Mouse (Mus musculus): ENCODE measurements around the gene Fblim1. TPM values are rescaled to one million over a fixed set of nuclear protein-coding genes. Genes with fewer than 3 reads are reported as not detected.

The Fblim1 gene
- 76.4 and 85.2 TPM in 2 replicates for polyA plus RNA-seq (2015; fragmentation: Nextera tagmentation; extraction: Ambion mirVana)

- WGBS: 69% methylated on average over 11 of the region's 11 CpGs
- H3K27ac ChIP-seq (ENCODE audit: low read length): peak within 1 kb of the TSS; percentile 74
- H3K4me3 ChIP-seq (ENCODE audit: low read length): no peak within 1 kb of the TSS
- H3K36me3 ChIP-seq (ENCODE audit: insufficient read depth, low read length): no peaks in the 10 kb centered on the region
- H3K9ac ChIP-seq (replicated peaks; ENCODE audit: low read length): no peak within 1 kb of the TSS
- peaks cover 4% of the 10 kb centered on the region for H3K9me3 ChIP-seq (ENCODE audit: low read length)
- H3K4me1 ChIP-seq (ENCODE audit: insufficient read depth, low read length): peaks cover 13% of the 10 kb centered on the region
- no peaks in the 10 kb centered on the region for H3K27me3 ChIP-seq (ENCODE audit: insufficient read depth, low read length)
- ATAC-seq (ENCODE audit: low FRiP score, low TSS enrichment): no peak
- no peak within 1 kb of the TSS for H3K4me2 ChIP-seq (replicated peaks; ENCODE audit: low read depth, low read length)
These were observed at the start of gene Fblim1 for GRCm38 (mm10) chr4:141605861-141606260. Gene Fblim1, minus strand, starts transcription at chr4:141606096.

GRCm38 (mm10) chr4:141654509-141654908, 48.6 kb upstream of the Fblim1 start:
- Histone ChIP-seq H3K4me2 (replicated peaks; ENCODE audit: low read depth, low read length) (no peak overlapping the region), H3K27ac (ENCODE audit: low read length) (no peak overlapping the region), H3K4me3 (ENCODE audit: low read length) (no peak overlapping the region), H3K4me1 (ENCODE audit: insufficient read depth, low read length) (no peaks in the 10 kb centered on the region), H3K9ac (replicated peaks; ENCODE audit: low read length) (no peak overlapping the region), H3K36me3 (ENCODE audit: insufficient read depth, low read length) (peaks cover 21% of the 10 kb centered on the region; the same call in 1 of the 2 replicates), H3K9me3 (ENCODE audit: low read length) (no peaks in the 10 kb centered on the region), H3K27me3 (ENCODE audit: insufficient read depth, low read length) (no peaks in the 10 kb centered on the region)
- 91% methylated on average over 6 of the region's 6 CpGs for WGBS
- no peak for ATAC-seq (ENCODE audit: low FRiP score, low TSS enrichment)

GRCm38 (mm10) chr4:141653813-141654212, 47.9 kb upstream of the Fblim1 start:
- no peak overlapping the region for H3K4me3 ChIP-seq (ENCODE audit: low read length)
- H3K9ac ChIP-seq (replicated peaks; ENCODE audit: low read length): no peak overlapping the region
- H3K27me3 ChIP-seq (ENCODE audit: insufficient read depth, low read length): no peaks in the 10 kb centered on the region
- peaks cover 20% of the 10 kb centered on the region; the same call in 1 of the 2 replicates for H3K36me3 ChIP-seq (ENCODE audit: insufficient read depth, low read length)
- no peak for ATAC-seq (ENCODE audit: low FRiP score, low TSS enrichment)
- no peaks in the 10 kb centered on the region for H3K4me1 ChIP-seq (ENCODE audit: insufficient read depth, low read length)
- H3K27ac ChIP-seq (ENCODE audit: low read length): no peak overlapping the region
- H3K4me2 ChIP-seq (replicated peaks; ENCODE audit: low read depth, low read length): no peak overlapping the region
- H3K9me3 ChIP-seq (ENCODE audit: low read length): no peaks in the 10 kb centered on the region
- WGBS: 92% methylated on average over 13 of the region's 13 CpGs

- Histone ChIP-seq H3K9me3 (ENCODE audit: low read length) (no peaks in the 10 kb centered on the region), H3K27ac (ENCODE audit: low read length) (no peak overlapping the region), H3K36me3 (ENCODE audit: insufficient read depth, low read length) (peaks cover 19% of the 10 kb centered on the region; the same call in 1 of the 2 replicates), H3K4me1 (ENCODE audit: insufficient read depth, low read length) (no peaks in the 10 kb centered on the region), H3K9ac (replicated peaks; ENCODE audit: low read length) (no peak overlapping the region), H3K4me3 (ENCODE audit: low read length) (no peak overlapping the region), H3K4me2 (replicated peaks; ENCODE audit: low read depth, low read length) (no peak overlapping the region), H3K27me3 (ENCODE audit: insufficient read depth, low read length) (no peaks in the 10 kb centered on the region)
- 90% methylated on average over 8 of the region's 8 CpGs for WGBS
- no peak for ATAC-seq (ENCODE audit: low FRiP score, low TSS enrichment)
These were observed 47.1 kb upstream of the Fblim1 start for GRCm38 (mm10) chr4:141653044-141653443.

- ATAC-seq (ENCODE audit: low FRiP score, low TSS enrichment): no peak
- Histone ChIP-seq H3K4me3 (ENCODE audit: low read length) (no peak overlapping the region), H3K9ac (replicated peaks; ENCODE audit: low read length) (no peak overlapping the region), H3K36me3 (ENCODE audit: insufficient read depth, low read length) (peaks cover 19% of the 10 kb centered on the region; the same call in 1 of the 2 replicates), H3K27me3 (ENCODE audit: insufficient read depth, low read length) (no peaks in the 10 kb centered on the region), H3K4me1 (ENCODE audit: insufficient read depth, low read length) (no peaks in the 10 kb centered on the region), H3K27ac (ENCODE audit: low read length) (no peak overlapping the region), H3K4me2 (replicated peaks; ENCODE audit: low read depth, low read length) (no peak overlapping the region), H3K9me3 (ENCODE audit: low read length) (no peaks in the 10 kb centered on the region)
- WGBS: 88% methylated on average over 10 of the region's 10 CpGs
These were observed 46.0 kb upstream of the Fblim1 start for GRCm38 (mm10) chr4:141651944-141652343.

GRCm38 (mm10) chr4:141651286-141651685, 45.4 kb upstream of the Fblim1 start:
- Histone ChIP-seq H3K9ac (replicated peaks; ENCODE audit: low read length) (no peak overlapping the region), H3K4me1 (ENCODE audit: insufficient read depth, low read length) (no peaks in the 10 kb centered on the region), H3K36me3 (ENCODE audit: insufficient read depth, low read length) (peaks cover 19% of the 10 kb centered on the region; the same call in 1 of the 2 replicates), H3K9me3 (ENCODE audit: low read length) (no peaks in the 10 kb centered on the region), H3K27ac (ENCODE audit: low read length) (no peak overlapping the region), H3K4me3 (ENCODE audit: low read length) (no peak overlapping the region), H3K4me2 (replicated peaks; ENCODE audit: low read depth, low read length) (no peak overlapping the region), H3K27me3 (ENCODE audit: insufficient read depth, low read length) (no peaks in the 10 kb centered on the region)
- 89% methylated on average over 6 of the region's 6 CpGs for WGBS
- ATAC-seq (ENCODE audit: low FRiP score, low TSS enrichment): no peak

GRCm38 (mm10) chr4:141649244-141649643, 43.3 kb upstream of the Fblim1 start:
- Histone ChIP-seq H3K4me1 (ENCODE audit: insufficient read depth, low read length) (peaks cover under 1% of the 10 kb centered on the region), H3K9ac (replicated peaks; ENCODE audit: low read length) (no peak overlapping the region), H3K9me3 (ENCODE audit: low read length) (no peaks in the 10 kb centered on the region), H3K27me3 (ENCODE audit: insufficient read depth, low read length) (no peaks in the 10 kb centered on the region), H3K4me2 (replicated peaks; ENCODE audit: low read depth, low read length) (no peak overlapping the region), H3K27ac (ENCODE audit: low read length) (no peak overlapping the region), H3K4me3 (ENCODE audit: low read length) (no peak overlapping the region), H3K36me3 (ENCODE audit: insufficient read depth, low read length) (peaks cover 19% of the 10 kb centered on the region; the same call in 1 of the 2 replicates)
- ATAC-seq (ENCODE audit: low FRiP score, low TSS enrichment): no peak
- WGBS: 78% methylated on average over 6 of the region's 6 CpGs

GRCm38 (mm10) chr4:141648262-141648661, 42.4 kb upstream of the Fblim1 start:
- H3K9ac ChIP-seq (replicated peaks; ENCODE audit: low read length): no peak overlapping the region
- no peaks in the 10 kb centered on the region for H3K9me3 ChIP-seq (ENCODE audit: low read length)
- H3K4me3 ChIP-seq (ENCODE audit: low read length): no peak overlapping the region
- H3K4me2 ChIP-seq (replicated peaks; ENCODE audit: low read depth, low read length): no peak overlapping the region
- H3K36me3 ChIP-seq (ENCODE audit: insufficient read depth, low read length): peaks cover 19% of the 10 kb centered on the region; the same call in 1 of the 2 replicates
- no peaks in the 10 kb centered on the region for H3K27me3 ChIP-seq (ENCODE audit: insufficient read depth, low read length)
- WGBS: 96% methylated on average over 5 of the region's 5 CpGs
- peaks cover 11% of the 10 kb centered on the region for H3K4me1 ChIP-seq (ENCODE audit: insufficient read depth, low read length)
- ATAC-seq (ENCODE audit: low FRiP score, low TSS enrichment): no peak
- no peak overlapping the region for H3K27ac ChIP-seq (ENCODE audit: low read length)

GRCm38 (mm10) chr4:141647187-141647586, 41.3 kb upstream of the Fblim1 start:
- H3K4me3 ChIP-seq (ENCODE audit: low read length): no peak overlapping the region
- no peak overlapping the region for H3K27ac ChIP-seq (ENCODE audit: low read length)
- WGBS: 88% methylated on average over 3 of the region's 3 CpGs
- peaks cover 16% of the 10 kb centered on the region for H3K4me1 ChIP-seq (ENCODE audit: insufficient read depth, low read length)
- H3K36me3 ChIP-seq (ENCODE audit: insufficient read depth, low read length): peaks cover 20% of the 10 kb centered on the region
- H3K4me2 ChIP-seq (replicated peaks; ENCODE audit: low read depth, low read length): no peak overlapping the region
- ATAC-seq (ENCODE audit: low FRiP score, low TSS enrichment): no peak
- H3K9ac ChIP-seq (replicated peaks; ENCODE audit: low read length): no peak overlapping the region
- H3K27me3 ChIP-seq (ENCODE audit: insufficient read depth, low read length): no peaks in the 10 kb centered on the region
- H3K9me3 ChIP-seq (ENCODE audit: low read length): no peaks in the 10 kb centered on the region

GRCm38 (mm10) chr4:141645988-141646387, 40.1 kb upstream of the Fblim1 start:
- H3K36me3 ChIP-seq (ENCODE audit: insufficient read depth, low read length): peaks cover 23% of the 10 kb centered on the region
- no peak overlapping the region for H3K4me3 ChIP-seq (ENCODE audit: low read length)
- WGBS: 89% methylated on average over 8 of the region's 8 CpGs
- H3K4me1 ChIP-seq (ENCODE audit: insufficient read depth, low read length): peaks cover 17% of the 10 kb centered on the region
- H3K9ac ChIP-seq (replicated peaks; ENCODE audit: low read length): no peak overlapping the region
- H3K9me3 ChIP-seq (ENCODE audit: low read length): no peaks in the 10 kb centered on the region
- ATAC-seq (ENCODE audit: low FRiP score, low TSS enrichment): no peak
- H3K4me2 ChIP-seq (replicated peaks; ENCODE audit: low read depth, low read length): no peak overlapping the region
- H3K27ac ChIP-seq (ENCODE audit: low read length): no peak overlapping the region
- no peaks in the 10 kb centered on the region for H3K27me3 ChIP-seq (ENCODE audit: insufficient read depth, low read length)
